Mouse (Mus musculus): ENCODE measurements around the gene Rprd1b. TPM values are rescaled to one million over a fixed set of nuclear protein-coding genes. Genes with fewer than 3 reads are reported as not detected.

Gene Rprd1b
- polyA plus RNA-seq, 1 experiment: not detected

GRCm38 (mm10) chr2:158084486-158084885 is 56.2 kb downstream of the Rprd1b start:
- H3K27ac ChIP-seq (ENCODE audit: insufficient read depth, low read depth, low read length): no peak overlapping the region
- no peak for TF ChIP-seq POLR2A (IDR thresholded peaks at IDR 0.05; ENCODE audit: insufficient read depth, low read depth, low read length)
- TF ChIP-seq CTCF (IDR thresholded peaks at IDR 0.05; ENCODE audit: insufficient read depth, low read depth, low read length): no peak
- H3K4me1 ChIP-seq (ENCODE audit: control insufficient read depth, insufficient read depth, low read length): no peaks in the 10 kb centered on the region
- no peak overlapping the region for H3K4me3 ChIP-seq (ENCODE audit: insufficient read depth, low read depth, low read length)
- WGBS: 74% methylated on average over 8 of the region's 8 CpGs

DNA sequence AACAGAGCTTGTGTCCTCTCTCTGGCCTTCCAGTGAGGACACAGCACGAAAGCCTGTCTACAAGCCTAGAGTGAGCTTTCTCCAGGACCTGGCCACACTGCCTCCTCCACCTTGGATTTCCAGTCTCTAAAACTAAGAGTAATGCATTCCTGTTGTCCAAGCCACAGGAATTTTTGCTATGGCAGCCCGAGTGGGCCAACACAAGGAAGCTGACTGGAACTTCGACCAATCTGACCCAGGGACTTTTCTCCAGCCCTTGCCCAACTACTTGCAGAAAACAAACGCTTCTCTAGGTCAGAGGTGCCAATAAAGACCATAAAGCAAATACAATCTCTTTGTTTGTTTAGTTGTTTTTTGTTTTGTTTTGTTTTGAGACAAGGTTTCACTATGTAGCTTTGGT is 61.8 kb downstream of the Rprd1b start:
- H3K27ac ChIP-seq (ENCODE audit: insufficient read depth, low read depth, low read length): no peak overlapping the region
- 94% methylated on average over 4 of the region's 4 CpGs for WGBS
- H3K4me3 ChIP-seq (ENCODE audit: insufficient read depth, low read depth, low read length): no peak overlapping the region
- TF ChIP-seq POLR2A (IDR thresholded peaks at IDR 0.05; ENCODE audit: insufficient read depth, low read depth, low read length): no peak
- no peak for TF ChIP-seq CTCF (IDR thresholded peaks at IDR 0.05; ENCODE audit: insufficient read depth, low read depth, low read length)
- no peaks in the 10 kb centered on the region for H3K4me1 ChIP-seq (ENCODE audit: control insufficient read depth, insufficient read depth, low read length)

DNA sequence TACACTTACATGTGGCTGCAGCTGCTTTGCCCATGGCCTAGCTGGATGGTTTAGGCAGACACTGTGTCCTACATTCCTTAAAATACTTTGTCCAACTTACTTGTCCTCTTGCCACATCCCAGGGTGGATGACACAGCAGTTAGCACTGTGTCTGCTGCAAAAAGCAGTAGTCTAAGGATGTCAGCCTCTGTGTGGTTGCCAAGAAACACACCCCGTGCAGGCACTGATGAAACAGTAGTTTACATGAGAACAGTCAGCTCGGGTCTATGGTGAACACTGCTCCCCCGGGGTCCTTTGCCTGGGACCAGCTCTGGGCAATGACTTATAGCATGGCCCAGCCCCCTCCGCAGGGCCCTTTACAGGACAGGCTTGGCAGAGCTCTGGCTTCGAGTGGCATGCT is 65.0 kb downstream of the Rprd1b start:
- TF ChIP-seq POLR2A (IDR thresholded peaks at IDR 0.05; ENCODE audit: insufficient read depth, low read depth, low read length) (no peak), CTCF (IDR thresholded peaks at IDR 0.05; ENCODE audit: insufficient read depth, low read depth, low read length) (no peak)
- no peak overlapping the region for H3K27ac ChIP-seq (ENCODE audit: insufficient read depth, low read depth, low read length)
- 35% methylated on average over 5 of the region's 5 CpGs for WGBS
- H3K4me3 ChIP-seq (ENCODE audit: insufficient read depth, low read depth, low read length): no peak overlapping the region
- no peaks in the 10 kb centered on the region for H3K4me1 ChIP-seq (ENCODE audit: control insufficient read depth, insufficient read depth, low read length)

DNA sequence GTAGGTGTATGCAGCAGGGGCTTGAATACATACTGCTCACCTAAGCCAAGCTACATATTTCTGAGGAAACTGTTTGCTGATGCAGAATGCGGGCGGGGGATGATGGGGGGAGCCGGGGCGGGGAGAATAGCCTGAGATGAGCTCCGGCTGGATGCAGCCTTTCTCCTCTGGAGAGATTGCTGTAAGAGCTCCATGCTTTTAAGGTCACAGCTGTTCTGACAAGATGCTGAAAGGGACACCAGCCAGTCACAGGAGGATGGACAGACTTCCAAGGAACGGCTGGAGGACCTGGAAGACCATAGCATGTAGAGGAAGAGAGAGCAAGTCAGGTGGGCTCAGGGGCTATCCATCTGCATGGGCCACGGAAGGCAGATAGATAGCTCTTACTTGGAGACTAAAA is 66.0 kb downstream of the Rprd1b start:
- H3K27ac ChIP-seq (ENCODE audit: insufficient read depth, low read depth, low read length): no peak overlapping the region
- H3K4me3 ChIP-seq (ENCODE audit: insufficient read depth, low read depth, low read length): no peak overlapping the region
- TF ChIP-seq POLR2A (IDR thresholded peaks at IDR 0.05; ENCODE audit: insufficient read depth, low read depth, low read length) (no peak), CTCF (IDR thresholded peaks at IDR 0.05; ENCODE audit: insufficient read depth, low read depth, low read length) (no peak)
- no peaks in the 10 kb centered on the region for H3K4me1 ChIP-seq (ENCODE audit: control insufficient read depth, insufficient read depth, low read length)
- 88% methylated on average over 7 of the region's 7 CpGs for WGBS

DNA sequence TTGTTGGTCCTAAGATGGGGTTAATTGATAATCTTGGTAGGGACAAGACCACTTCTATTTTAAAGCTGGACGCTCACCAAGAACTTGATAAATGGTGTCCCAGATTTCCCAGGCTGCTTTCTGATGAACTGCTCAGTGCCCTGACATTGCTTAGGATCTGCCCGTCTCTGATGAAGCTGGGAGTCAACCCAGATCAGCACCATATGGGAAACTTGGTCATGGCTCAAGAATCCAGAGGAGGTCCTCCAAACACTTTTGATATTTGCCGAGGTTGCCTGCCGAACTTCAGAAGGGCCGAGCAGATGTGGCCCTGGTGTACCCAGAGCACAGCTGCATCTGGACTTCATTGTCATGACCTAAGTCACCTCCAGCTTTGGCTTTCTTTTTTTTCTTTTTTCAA is 66.5 kb downstream of the Rprd1b start:
- no peaks in the 10 kb centered on the region for H3K4me1 ChIP-seq (ENCODE audit: control insufficient read depth, insufficient read depth, low read length)
- H3K27ac ChIP-seq (ENCODE audit: insufficient read depth, low read depth, low read length): no peak overlapping the region
- TF ChIP-seq CTCF (IDR thresholded peaks at IDR 0.05; ENCODE audit: insufficient read depth, low read depth, low read length): no peak
- no peak for TF ChIP-seq POLR2A (IDR thresholded peaks at IDR 0.05; ENCODE audit: insufficient read depth, low read depth, low read length)
- H3K4me3 ChIP-seq (ENCODE audit: insufficient read depth, low read depth, low read length): no peak overlapping the region
- 87% methylated on average over 5 of the region's 5 CpGs for WGBS

- Histone ChIP-seq H3K4me3 (ENCODE audit: insufficient read depth, low read depth, low read length) (no peak overlapping the region), H3K27ac (ENCODE audit: insufficient read depth, low read depth, low read length) (no peak overlapping the region), H3K4me1 (ENCODE audit: control insufficient read depth, insufficient read depth, low read length) (no peaks in the 10 kb centered on the region)
- 77% methylated on average over 5 of the region's 5 CpGs for WGBS
- TF ChIP-seq CTCF (IDR thresholded peaks at IDR 0.05; ENCODE audit: insufficient read depth, low read depth, low read length) (no peak), POLR2A (IDR thresholded peaks at IDR 0.05; ENCODE audit: insufficient read depth, low read depth, low read length) (no peak)
Measured at GRCm38 (mm10) chr2:158097071-158097470, 68.8 kb downstream of the Rprd1b start.

DNA sequence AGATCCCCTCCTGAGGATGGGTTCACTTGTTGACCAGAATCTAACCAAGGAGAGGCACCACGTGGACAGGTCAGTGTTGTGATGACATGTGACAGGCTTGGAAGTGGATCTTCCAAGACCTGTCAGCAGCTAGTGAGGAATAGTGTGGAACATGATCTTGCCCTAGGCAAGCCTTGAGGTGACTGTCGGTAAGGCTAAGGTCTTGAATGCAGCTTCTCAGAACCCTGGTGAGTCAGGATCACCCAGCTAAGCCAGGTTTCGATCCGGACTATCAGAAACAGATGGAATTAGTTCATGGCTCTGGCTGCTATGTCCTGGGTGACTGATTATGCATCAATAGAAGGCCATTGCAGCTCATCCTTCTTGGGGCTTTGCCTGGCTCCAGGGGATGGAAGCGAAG is 70.4 kb downstream of the Rprd1b start:
- WGBS: 89% methylated on average over 5 of the region's 5 CpGs
- TF ChIP-seq POLR2A (IDR thresholded peaks at IDR 0.05; ENCODE audit: insufficient read depth, low read depth, low read length) (no peak), CTCF (IDR thresholded peaks at IDR 0.05; ENCODE audit: insufficient read depth, low read depth, low read length) (no peak)

GRCm38 (mm10) chr2:158099537-158099936 is 71.2 kb downstream of the Rprd1b start:
- Histone ChIP-seq H3K27ac (ENCODE audit: insufficient read depth, low read depth, low read length) (no peak overlapping the region), H3K4me3 (ENCODE audit: insufficient read depth, low read depth, low read length) (no peak overlapping the region), H3K4me1 (ENCODE audit: control insufficient read depth, insufficient read depth, low read length) (no peaks in the 10 kb centered on the region)
- no peak for TF ChIP-seq CTCF (IDR thresholded peaks at IDR 0.05; ENCODE audit: insufficient read depth, low read depth, low read length)
- WGBS: 93% methylated on average over 3 of the region's 3 CpGs

More for the DNA sequence above, 70.4 kb downstream of the Rprd1b start:
- H3K27ac ChIP-seq (ENCODE audit: insufficient read depth, low read depth, low read length): no peak overlapping the region
- H3K4me1 ChIP-seq (ENCODE audit: control insufficient read depth, insufficient read depth, low read length): no peaks in the 10 kb centered on the region
- no peak overlapping the region for H3K4me3 ChIP-seq (ENCODE audit: insufficient read depth, low read depth, low read length)

GRCm38 (mm10) chr2:158101768-158102167 is 73.5 kb downstream of the Rprd1b start:
- WGBS: 75% methylated on average over 5 of the region's 5 CpGs
- TF ChIP-seq CTCF (IDR thresholded peaks at IDR 0.05; ENCODE audit: insufficient read depth, low read depth, low read length) (no peak), POLR2A (IDR thresholded peaks at IDR 0.05; ENCODE audit: insufficient read depth, low read depth, low read length) (no peak)
- Histone ChIP-seq H3K4me1 (ENCODE audit: control insufficient read depth, insufficient read depth, low read length) (peaks cover 2% of the 10 kb centered on the region), H3K27ac (ENCODE audit: insufficient read depth, low read depth, low read length) (no peak overlapping the region), H3K4me3 (ENCODE audit: insufficient read depth, low read depth, low read length) (no peak overlapping the region)

GRCm38 (mm10) chr2:158104966-158105365 is 76.7 kb downstream of the Rprd1b start:
- Histone ChIP-seq H3K4me1 (ENCODE audit: control insufficient read depth, insufficient read depth, low read length) (peaks cover 11% of the 10 kb centered on the region), H3K4me3 (ENCODE audit: insufficient read depth, low read depth, low read length) (no peak overlapping the region), H3K27ac (ENCODE audit: insufficient read depth, low read depth, low read length) (no peak overlapping the region)
- 96% methylated on average over 6 of the region's 6 CpGs for WGBS
- TF ChIP-seq POLR2A (IDR thresholded peaks at IDR 0.05; ENCODE audit: insufficient read depth, low read depth, low read length) (no peak), CTCF (IDR thresholded peaks at IDR 0.05; ENCODE audit: insufficient read depth, low read depth, low read length) (no peak)
